Mouse (Mus musculus): ENCODE data around the gene Kctd12. TPM values are rescaled to one million over a fixed set of nuclear protein-coding genes. Genes with fewer than 3 reads are reported as not detected.

Gene Kctd12
- polyA plus RNA-seq, 1 experiment from 2014 or later = 23.2 TPM

GRCm38 (mm10) chr14:102990765-102991164, 8.3 kb upstream of the Kctd12 start:
- H3K27me3 ChIP-seq (ENCODE audit: control insufficient read depth, insufficient read depth, low read length) = no peaks in the 10 kb centered on the region
- no peak for ATAC-seq (ENCODE audit: insufficient number of reproducible peaks, insufficient read depth, low FRiP score, low read depth)
- H3K27ac ChIP-seq (ENCODE audit: low read length) = no peak overlapping the region
- H3K4me3 ChIP-seq (ENCODE audit: low read depth, low read length) = no peak overlapping the region
- H3K36me3 ChIP-seq (ENCODE audit: control insufficient read depth, insufficient read depth, low read length) = no peaks in the 10 kb centered on the region
- H3K9ac ChIP-seq (replicated peaks; ENCODE audit: low read depth, low read length) = no peak overlapping the region
- no peaks in the 10 kb centered on the region for H3K9me3 ChIP-seq (ENCODE audit: control insufficient read depth, low read depth, low read length)
- 60% methylated on average over 3 of the region's 3 CpGs for WGBS
- H3K4me2 ChIP-seq (replicated peaks; ENCODE audit: low read depth, low read length) = no peak overlapping the region
- no peaks in the 10 kb centered on the region for H3K4me1 ChIP-seq (ENCODE audit: control insufficient read depth, insufficient read depth, low read length)

GRCm38 (mm10) chr14:102989866-102990265, 7.4 kb upstream of the Kctd12 start:
- H3K9me3 ChIP-seq (ENCODE audit: control insufficient read depth, low read depth, low read length) = no peaks in the 10 kb centered on the region
- no peaks in the 10 kb centered on the region for H3K36me3 ChIP-seq (ENCODE audit: control insufficient read depth, insufficient read depth, low read length)
- WGBS = 55% methylated on average over 5 of the region's 5 CpGs
- no peak for ATAC-seq (ENCODE audit: insufficient number of reproducible peaks, insufficient read depth, low FRiP score, low read depth)
- no peak overlapping the region for H3K27ac ChIP-seq (ENCODE audit: low read length)
- H3K9ac ChIP-seq (replicated peaks; ENCODE audit: low read depth, low read length) = no peak overlapping the region
- H3K4me3 ChIP-seq (ENCODE audit: low read depth, low read length) = no peak overlapping the region
- H3K4me2 ChIP-seq (replicated peaks; ENCODE audit: low read depth, low read length) = no peak overlapping the region
- H3K27me3 ChIP-seq (ENCODE audit: control insufficient read depth, insufficient read depth, low read length) = no peaks in the 10 kb centered on the region
- no peaks in the 10 kb centered on the region for H3K4me1 ChIP-seq (ENCODE audit: control insufficient read depth, insufficient read depth, low read length)

GRCm38 (mm10) chr14:102989254-102989653, 6.8 kb upstream of the Kctd12 start:
- 68% methylated on average over 4 of the region's 4 CpGs for WGBS
- H3K9ac ChIP-seq (replicated peaks; ENCODE audit: low read depth, low read length) = no peak overlapping the region
- H3K27me3 ChIP-seq (ENCODE audit: control insufficient read depth, insufficient read depth, low read length) = no peaks in the 10 kb centered on the region
- H3K4me2 ChIP-seq (replicated peaks; ENCODE audit: low read depth, low read length) = no peak overlapping the region
- H3K36me3 ChIP-seq (ENCODE audit: control insufficient read depth, insufficient read depth, low read length) = no peaks in the 10 kb centered on the region
- no peak overlapping the region for H3K27ac ChIP-seq (ENCODE audit: low read length)
- H3K9me3 ChIP-seq (ENCODE audit: control insufficient read depth, low read depth, low read length) = no peaks in the 10 kb centered on the region
- ATAC-seq (ENCODE audit: insufficient number of reproducible peaks, insufficient read depth, low FRiP score, low read depth) = no peak
- H3K4me1 ChIP-seq (ENCODE audit: control insufficient read depth, insufficient read depth, low read length) = no peaks in the 10 kb centered on the region
- no peak overlapping the region for H3K4me3 ChIP-seq (ENCODE audit: low read depth, low read length)

- Histone ChIP-seq H3K9ac (replicated peaks; ENCODE audit: low read depth, low read length) (no peak overlapping the region), H3K4me1 (ENCODE audit: control insufficient read depth, insufficient read depth, low read length) (no peaks in the 10 kb centered on the region), H3K4me3 (ENCODE audit: low read depth, low read length) (no peak overlapping the region), H3K27ac (ENCODE audit: low read length) (no peak overlapping the region), H3K36me3 (ENCODE audit: control insufficient read depth, insufficient read depth, low read length) (no peaks in the 10 kb centered on the region), H3K4me2 (replicated peaks; ENCODE audit: low read depth, low read length) (no peak overlapping the region), H3K9me3 (ENCODE audit: control insufficient read depth, low read depth, low read length) (no peaks in the 10 kb centered on the region), H3K27me3 (ENCODE audit: control insufficient read depth, insufficient read depth, low read length) (no peaks in the 10 kb centered on the region)
- 60% methylated on average over 5 of the region's 5 CpGs for WGBS
- ATAC-seq (ENCODE audit: insufficient number of reproducible peaks, insufficient read depth, low FRiP score, low read depth) = no peak
These were observed 5.2 kb upstream of the Kctd12 start for GRCm38 (mm10) chr14:102987626-102988025.

DNA sequence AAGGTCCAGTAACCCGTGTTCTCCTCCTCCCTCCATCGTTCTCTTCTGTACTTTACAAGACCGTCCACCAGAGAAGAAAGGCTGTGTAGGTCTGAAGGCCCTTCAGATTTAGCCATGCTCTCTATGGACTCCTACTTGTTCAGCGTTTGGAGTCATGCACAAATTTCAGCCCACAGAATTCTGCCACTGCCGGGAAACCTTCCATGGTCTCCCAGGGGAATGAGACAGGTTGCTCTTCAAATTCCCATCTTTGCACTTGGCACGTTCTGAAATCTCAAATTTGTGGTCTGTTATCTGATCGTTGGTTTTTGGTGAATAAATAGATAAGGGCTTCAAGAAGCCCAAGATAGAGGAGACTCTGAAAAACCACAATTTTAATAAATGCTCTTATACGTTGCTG, 1.2 kb upstream of the Kctd12 start:
- no peak for ATAC-seq (ENCODE audit: insufficient number of reproducible peaks, insufficient read depth, low FRiP score, low read depth)
- whole genome bisulfite sequencing = 70% methylated on average over 8 of the region's 8 CpGs
- no peaks in the 10 kb centered on the region for H3K36me3 ChIP-seq (ENCODE audit: control insufficient read depth, insufficient read depth, low read length)
- no peaks in the 10 kb centered on the region for H3K27me3 ChIP-seq (ENCODE audit: control insufficient read depth, insufficient read depth, low read length)
- H3K27ac ChIP-seq (ENCODE audit: low read length) = no peak overlapping the region
- H3K4me1 ChIP-seq (ENCODE audit: control insufficient read depth, insufficient read depth, low read length) = no peaks in the 10 kb centered on the region
- no peak overlapping the region for H3K4me3 ChIP-seq (ENCODE audit: low read depth, low read length)
- H3K9me3 ChIP-seq (ENCODE audit: control insufficient read depth, low read depth, low read length) = no peaks in the 10 kb centered on the region
- H3K9ac ChIP-seq (replicated peaks; ENCODE audit: low read depth, low read length) = no peak overlapping the region
- peak overlapping the region; percentile 92 for H3K4me2 ChIP-seq (replicated peaks; ENCODE audit: low read depth, low read length)

GRCm38 (mm10) chr14:102982016-102982626, 316 bp downstream of the Kctd12 start:
- Histone ChIP-seq H3K9ac (replicated peaks; ENCODE audit: low read depth, low read length) (peak overlapping the region; percentile 55), H3K4me3 (ENCODE audit: low read depth, low read length) (peak overlapping the region; percentile 80), H3K27ac (ENCODE audit: low read length) (peak overlapping the region; percentile 80), H3K36me3 (ENCODE audit: control insufficient read depth, insufficient read depth, low read length) (no peaks in the 10 kb centered on the region), H3K27me3 (ENCODE audit: control insufficient read depth, insufficient read depth, low read length) (no peaks in the 10 kb centered on the region), H3K9me3 (ENCODE audit: control insufficient read depth, low read depth, low read length) (no peaks in the 10 kb centered on the region), H3K4me1 (ENCODE audit: control insufficient read depth, insufficient read depth, low read length) (no peaks in the 10 kb centered on the region), H3K4me2 (replicated peaks; ENCODE audit: low read depth, low read length) (peak overlapping the region; percentile 92)
- peak; percentile 26 for ATAC-seq (ENCODE audit: insufficient number of reproducible peaks, insufficient read depth, low FRiP score, low read depth)
- WGBS = under 1% methylated on average over 71 of the region's 76 CpGs

DNA sequence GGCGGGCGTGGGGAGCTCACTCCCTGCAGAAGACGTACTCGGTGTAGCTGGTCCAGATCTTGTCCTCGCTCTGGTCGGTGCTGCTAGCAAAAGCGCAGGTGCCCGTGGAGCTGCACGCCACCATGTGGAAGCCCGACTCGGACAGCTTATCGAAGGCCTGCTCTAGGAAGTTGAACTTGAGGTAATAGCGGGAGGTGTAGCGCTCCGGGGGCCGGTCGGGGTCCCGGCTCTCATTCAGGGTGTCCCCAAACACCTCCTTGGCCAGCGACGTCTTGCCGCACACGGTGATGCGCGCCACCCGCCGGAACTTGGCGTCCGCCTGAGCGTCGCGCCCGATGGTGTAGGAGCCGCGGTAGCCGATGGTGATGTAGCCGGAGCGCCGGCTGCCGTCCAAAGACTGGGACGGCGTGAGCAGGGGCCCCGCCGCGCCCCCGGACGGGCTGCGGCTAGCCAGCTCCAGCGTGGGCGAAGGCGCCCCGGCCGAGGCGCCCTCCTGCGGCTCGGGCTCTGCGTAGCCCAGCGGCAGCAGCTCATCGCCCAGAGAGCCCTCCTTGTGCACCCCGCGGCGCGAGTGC, 909 bp downstream of the Kctd12 start:
- under 1% methylated on average over 58 of the region's 62 CpGs for WGBS
- peak overlapping the region; percentile 80 for H3K27ac ChIP-seq (ENCODE audit: low read length)
- no peaks in the 10 kb centered on the region for H3K36me3 ChIP-seq (ENCODE audit: control insufficient read depth, insufficient read depth, low read length)
- peak; percentile 29; the same call in 1 of the 2 replicates for ATAC-seq (ENCODE audit: insufficient number of reproducible peaks, insufficient read depth, low FRiP score, low read depth)
- peak overlapping the region; percentile 92 for H3K4me2 ChIP-seq (replicated peaks; ENCODE audit: low read depth, low read length)
- no peaks in the 10 kb centered on the region for H3K27me3 ChIP-seq (ENCODE audit: control insufficient read depth, insufficient read depth, low read length)
- peak overlapping the region; percentile 55 for H3K9ac ChIP-seq (replicated peaks; ENCODE audit: low read depth, low read length)
- H3K4me1 ChIP-seq (ENCODE audit: control insufficient read depth, insufficient read depth, low read length) = no peaks in the 10 kb centered on the region
- H3K9me3 ChIP-seq (ENCODE audit: control insufficient read depth, low read depth, low read length) = no peaks in the 10 kb centered on the region
- peak overlapping the region; percentile 80 for H3K4me3 ChIP-seq (ENCODE audit: low read depth, low read length)

GRCm38 (mm10) chr14:102980986-102981385, 1.5 kb downstream of the Kctd12 start:
- peak overlapping the region; percentile 92 for H3K4me2 ChIP-seq (replicated peaks; ENCODE audit: low read depth, low read length)
- peak overlapping the region; percentile 80 for H3K4me3 ChIP-seq (ENCODE audit: low read depth, low read length)
- WGBS = 12% methylated on average over 14 of the region's 14 CpGs
- peak overlapping the region; percentile 55; the same call in 1 of the 2 replicates for H3K9ac ChIP-seq (replicated peaks; ENCODE audit: low read depth, low read length)
- no peak overlapping the region for H3K27ac ChIP-seq (ENCODE audit: low read length)
- no peak for ATAC-seq (ENCODE audit: insufficient number of reproducible peaks, insufficient read depth, low FRiP score, low read depth)
- no peaks in the 10 kb centered on the region for H3K4me1 ChIP-seq (ENCODE audit: control insufficient read depth, insufficient read depth, low read length)
- no peaks in the 10 kb centered on the region for H3K36me3 ChIP-seq (ENCODE audit: control insufficient read depth, insufficient read depth, low read length)
- no peaks in the 10 kb centered on the region for H3K27me3 ChIP-seq (ENCODE audit: control insufficient read depth, insufficient read depth, low read length)
- no peaks in the 10 kb centered on the region for H3K9me3 ChIP-seq (ENCODE audit: control insufficient read depth, low read depth, low read length)

All from stomach, embryonic 14.5 days (tissue).